Mouse (Mus musculus): ENCODE data around the gene Rheb. TPM values are rescaled to one million over a fixed set of nuclear protein-coding genes. Genes with fewer than 3 reads are reported as not detected.
"Not testable (repeated sequence)": the region's sequence is repeated elsewhere in the genome, so short reads cannot be mapped to it uniquely, and the experiment has no call there.

Rheb gene
- total and polyA plus RNA-seq, 2 experiments from 2014 or later, result 117 to 335 TPM

DNA sequence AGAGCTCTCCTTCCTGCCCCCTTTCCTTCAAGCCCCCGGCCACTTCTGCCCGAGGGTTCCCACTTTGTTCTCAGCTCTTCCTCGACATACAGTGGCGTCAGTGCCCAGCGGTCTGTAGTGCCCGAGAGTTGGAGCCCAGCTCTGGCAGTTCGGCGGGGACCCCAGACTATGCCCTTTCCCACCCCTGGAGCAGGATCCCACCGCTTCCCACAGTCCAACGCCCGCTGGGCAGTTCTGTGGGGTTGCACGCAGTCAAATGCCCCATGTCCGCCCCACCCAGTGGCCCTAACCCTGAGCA, 63.6 kb downstream of the Rheb start:
- DNase-seq (no peak), ATAC-seq (0 out of 2 replicates have a peak, but pooled peaks have one; percentile 19)
- Histone ChIP-seq H3K4me1 (ENCODE audit: insufficient read depth) (no peaks in the 10 kb centered on the region), H3K27me3 (ENCODE audit: insufficient read depth, low read length) (no peaks in the 10 kb centered on the region), H3K4me2 (ENCODE audit: low read depth) (peak overlapping the region; percentile 29; the same call in 1 of the 2 replicates), H3K9me3 (ENCODE audit: low read length) (no peaks in the 10 kb centered on the region), H3K4me3 (ENCODE audit: low read depth, low read length) (no peak overlapping the region), H3K27ac (ENCODE audit: low read depth, low read length) (no peak overlapping the region), H3K9ac (no peak overlapping the region), H3K36me3 (ENCODE audit: insufficient read depth) (no peaks in the 10 kb centered on the region)
- WGBS, result 35% methylated on average over 13 of the region's 13 CpGs
- TF ChIP-seq CTCF (IDR thresholded peaks at IDR 0.05; ENCODE audit: low read depth), result no peak

DNA sequence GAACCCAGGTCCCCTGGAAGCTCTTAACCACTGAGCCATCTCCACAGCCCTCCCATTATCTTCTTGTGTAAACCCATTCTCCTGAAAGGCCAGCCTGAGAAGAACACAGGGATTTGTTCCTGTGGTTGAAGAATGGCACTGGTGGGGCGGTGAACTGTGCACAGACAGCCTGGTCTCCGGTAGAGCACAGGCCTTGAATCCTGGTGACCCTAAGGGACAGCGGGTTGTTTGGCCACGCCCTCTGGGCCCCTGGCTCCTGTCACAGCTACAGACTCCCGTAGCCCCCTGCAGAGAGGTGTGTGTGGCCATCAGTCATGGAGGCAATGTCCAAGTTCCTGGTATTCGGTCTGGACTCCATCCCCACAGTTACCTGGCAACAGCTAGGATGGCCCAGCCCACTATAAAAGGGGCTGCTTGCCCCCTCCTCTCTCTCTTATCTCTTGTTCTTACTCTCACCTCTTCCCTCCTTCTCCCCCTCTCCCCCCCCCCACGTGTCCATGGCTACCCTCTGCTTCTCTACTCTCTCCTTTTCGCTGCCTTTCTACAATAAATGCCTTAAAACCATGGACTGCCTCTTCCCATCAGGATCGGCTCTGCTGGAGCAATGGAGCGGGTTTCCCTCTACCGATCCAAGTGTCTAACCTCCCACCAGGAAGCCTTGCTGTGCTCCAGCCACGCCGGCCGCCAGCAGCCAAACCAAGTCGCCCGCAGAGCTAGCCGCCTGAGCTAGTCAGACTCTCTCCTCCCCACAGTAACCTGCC, 64.2 kb downstream of the Rheb start:
- no peaks in the 10 kb centered on the region for H3K4me1 ChIP-seq (ENCODE audit: insufficient read depth)
- peak; percentile 1 for DNase-seq
- peak overlapping the region; percentile 29; the same call in 1 of the 2 replicates for H3K4me2 ChIP-seq (ENCODE audit: low read depth)
- TF ChIP-seq CTCF (IDR thresholded peaks at IDR 0.05; ENCODE audit: low read depth), result no peak
- no peak overlapping the region for H3K27ac ChIP-seq (ENCODE audit: low read depth, low read length)
- ATAC-seq, result peak; percentile 30; the same call in 1 of the 2 replicates
- no peak overlapping the region for H3K4me3 ChIP-seq (ENCODE audit: low read depth, low read length)
- no peaks in the 10 kb centered on the region for H3K9me3 ChIP-seq (ENCODE audit: low read length)
- WGBS, result 21% methylated on average over 17 of the region's 17 CpGs
- no peaks in the 10 kb centered on the region for H3K27me3 ChIP-seq (ENCODE audit: insufficient read depth, low read length)
- H3K36me3 ChIP-seq (ENCODE audit: insufficient read depth), result no peaks in the 10 kb centered on the region
- no peak overlapping the region for H3K9ac ChIP-seq

DNA sequence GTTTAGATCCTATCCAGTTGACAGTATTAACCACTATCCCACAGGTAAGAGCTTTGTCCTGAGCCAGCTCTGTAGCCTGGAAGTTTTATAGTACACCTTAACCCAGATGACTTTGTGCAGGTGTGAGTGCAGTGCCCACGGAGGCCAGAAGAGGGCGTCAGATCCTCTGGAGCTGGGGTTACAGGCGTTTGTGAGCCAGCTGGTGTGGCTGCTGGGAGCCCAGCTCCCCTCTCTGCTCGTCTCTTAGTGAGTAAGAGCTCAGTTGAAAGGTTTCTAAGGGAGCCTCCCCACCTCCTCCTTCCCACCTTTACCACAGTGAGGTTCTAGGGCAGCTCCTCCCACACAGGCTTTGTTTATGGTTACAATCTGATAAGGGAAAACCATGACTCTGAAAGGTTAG, 65.7 kb downstream of the Rheb start:
- Histone ChIP-seq H3K36me3 (ENCODE audit: insufficient read depth) (no peaks in the 10 kb centered on the region), H3K27ac (ENCODE audit: low read depth, low read length) (no peak overlapping the region), H3K4me3 (ENCODE audit: low read depth, low read length) (no peak overlapping the region), H3K9me3 (ENCODE audit: low read length) (no peaks in the 10 kb centered on the region), H3K27me3 (ENCODE audit: insufficient read depth, low read length) (no peaks in the 10 kb centered on the region), H3K4me1 (ENCODE audit: insufficient read depth) (no peaks in the 10 kb centered on the region), H3K9ac (no peak overlapping the region), H3K4me2 (ENCODE audit: low read depth) (no peak overlapping the region)
- DNase-seq (no peak), ATAC-seq (no peak)
- peak; percentile 34 for TF ChIP-seq CTCF (IDR thresholded peaks at IDR 0.05; ENCODE audit: low read depth)
- 75% methylated on average over 4 of the region's 4 CpGs for WGBS

DNA sequence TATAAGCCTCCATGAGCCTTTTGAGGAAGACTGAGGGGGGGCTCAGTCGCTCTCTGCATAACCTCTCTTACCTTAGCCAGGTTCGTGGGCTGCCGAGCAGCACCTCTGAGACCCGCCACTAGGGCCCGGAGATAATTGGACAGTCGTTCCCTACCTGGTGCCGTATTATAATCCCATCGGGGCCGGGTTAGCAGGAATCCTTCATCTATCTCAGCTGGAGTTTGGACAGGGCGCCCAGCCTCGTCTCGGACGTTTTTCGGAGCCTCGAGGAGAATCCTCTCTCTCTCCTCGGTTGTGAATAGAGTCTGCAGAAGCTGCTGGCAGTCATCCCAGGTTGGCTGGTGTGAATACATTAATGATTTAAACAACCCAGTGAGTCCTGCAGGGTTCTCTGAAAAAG, 67.9 kb downstream of the Rheb start:
- 46% methylated on average over 16 of the region's 16 CpGs for WGBS
- H3K4me1 ChIP-seq (ENCODE audit: insufficient read depth); ATAC-seq; H3K4me2 ChIP-seq (ENCODE audit: low read depth); H3K27me3 ChIP-seq (ENCODE audit: insufficient read depth, low read length); DNase-seq; H3K9ac ChIP-seq; H3K27ac ChIP-seq (ENCODE audit: low read depth, low read length); H3K36me3 ChIP-seq (ENCODE audit: insufficient read depth); H3K9me3 ChIP-seq (ENCODE audit: low read length); H3K4me3 ChIP-seq (ENCODE audit: low read depth, low read length): not testable (repeated sequence)

DNA sequence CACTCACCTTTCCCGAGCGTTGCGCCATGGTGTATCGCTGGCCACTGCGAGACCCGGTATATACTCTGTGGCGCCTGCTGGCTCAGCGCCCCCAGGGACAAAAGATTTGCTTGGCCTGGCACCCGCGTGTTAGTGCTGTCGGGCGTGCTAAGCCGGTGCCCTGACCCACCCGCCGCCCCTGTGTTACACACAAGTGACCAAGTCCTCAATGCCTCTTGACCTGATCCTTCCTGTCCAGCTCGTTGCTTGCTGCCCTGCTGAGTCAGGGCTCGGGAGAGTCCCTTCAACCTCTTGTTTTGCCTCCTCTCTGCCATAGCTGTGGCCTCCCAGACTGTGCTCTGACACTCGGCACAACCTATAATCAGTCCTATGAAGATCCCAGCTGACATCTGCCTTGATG, 84.6 kb downstream of the Rheb start, which contains the start of gene Crygn:
Crygn (minus strand) TSS at position 193 of the 400 bp plus-strand sequence.
- Histone ChIP-seq H3K27ac (ENCODE audit: low read depth, low read length) (no peak within 1 kb of the TSS), H3K36me3 (ENCODE audit: insufficient read depth) (no peaks in the 10 kb centered on the region), H3K9me3 (ENCODE audit: low read length) (no peaks in the 10 kb centered on the region), H3K27me3 (ENCODE audit: insufficient read depth, low read length) (no peaks in the 10 kb centered on the region; the same call in 1 of the 2 replicates), H3K4me3 (ENCODE audit: low read depth, low read length) (no peak within 1 kb of the TSS), H3K4me1 (ENCODE audit: insufficient read depth) (no peaks in the 10 kb centered on the region), H3K9ac (no peak within 1 kb of the TSS), H3K4me2 (ENCODE audit: low read depth) (no peak within 1 kb of the TSS)
- WGBS, result 29% methylated on average over 18 of the region's 18 CpGs
- DNase-seq (no peak), ATAC-seq (no peak)
- no peak for TF ChIP-seq CTCF (IDR thresholded peaks at IDR 0.05; ENCODE audit: low read depth)

DNA sequence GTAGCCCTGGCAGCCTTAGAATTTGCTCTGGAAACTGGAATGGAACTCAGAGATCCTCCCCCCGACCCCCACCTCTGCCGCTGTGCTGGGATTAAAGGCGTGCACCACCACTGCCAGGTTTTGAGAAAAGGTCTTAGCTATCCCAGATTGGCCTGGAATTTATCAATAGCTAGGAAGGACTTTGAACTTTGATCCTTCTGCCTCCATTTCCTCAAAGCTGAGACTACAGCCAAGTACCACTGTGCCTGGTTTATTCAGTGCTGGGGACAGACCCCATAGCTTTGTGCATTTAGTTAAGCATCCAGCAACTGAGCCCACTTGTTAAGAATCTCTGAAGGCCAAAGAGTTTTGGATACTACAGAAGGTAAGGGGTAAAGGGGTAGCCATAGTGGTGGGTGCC, 85.5 kb downstream of the Rheb start:
- no peak overlapping the region for H3K4me2 ChIP-seq (ENCODE audit: low read depth)
- no peak overlapping the region for H3K27ac ChIP-seq (ENCODE audit: low read depth, low read length)
- H3K4me1 ChIP-seq (ENCODE audit: insufficient read depth), result no peaks in the 10 kb centered on the region
- TF ChIP-seq CTCF (IDR thresholded peaks at IDR 0.05; ENCODE audit: low read depth), result no peak
- DNase-seq (no peak), ATAC-seq (no peak)
- no peaks in the 10 kb centered on the region; the same call in 1 of the 2 replicates for H3K27me3 ChIP-seq (ENCODE audit: insufficient read depth, low read length)
- H3K36me3 ChIP-seq (ENCODE audit: insufficient read depth), result no peaks in the 10 kb centered on the region
- H3K9me3 ChIP-seq (ENCODE audit: low read length), result no peaks in the 10 kb centered on the region
- H3K9ac ChIP-seq, result no peak overlapping the region
- WGBS, result 46% methylated on average over 3 of the region's 3 CpGs
- H3K4me3 ChIP-seq (ENCODE audit: low read depth, low read length), result no peak overlapping the region

Other genes starting within 250 kb of the Rheb start
- 265 and 272 TPM in 2 replicates for gene Smarcd3, start 218.2 kb downstream of the Rheb start, total RNA-seq (2014; rRNA removed)
- gene Smarcd3, start 218.2 kb downstream of the Rheb start, polyA plus RNA-seq (2015; fragmentation: Nextera tagmentation; extraction: Ambion mirVana), result 162 and 168 TPM in 2 replicates
- gene Nub1, start 157.1 kb downstream of the Rheb start, total RNA-seq (2014; rRNA removed), result 88.6 TPM in 2 replicates
- gene Nub1, start 157.1 kb downstream of the Rheb start, polyA plus RNA-seq (2015; fragmentation: Nextera tagmentation; extraction: Ambion mirVana), result 59.4 and 61.0 TPM in 2 replicates
- gene Wdr86, start 111.9 kb downstream of the Rheb start, total RNA-seq (2014; rRNA removed), result 7.2 and 13.1 TPM in 2 replicates
- gene Wdr86, start 111.9 kb downstream of the Rheb start, polyA plus RNA-seq (2015; fragmentation: Nextera tagmentation; extraction: Ambion mirVana), result 4.4 and 5.5 TPM in 2 replicates
- 0.33 TPM in 1 of 2 replicates, not detected in the other for gene Crygn, start 84.6 kb downstream of the Rheb start, total RNA-seq (2014; rRNA removed)
- gene Crygn, start 84.6 kb downstream of the Rheb start, polyA plus RNA-seq (2015; fragmentation: Nextera tagmentation; extraction: Ambion mirVana), result 2.1 and 4.9 TPM in 2 replicates

Data from forebrain, postnatal 0 days (tissue).